In the genomic region with DNA sequence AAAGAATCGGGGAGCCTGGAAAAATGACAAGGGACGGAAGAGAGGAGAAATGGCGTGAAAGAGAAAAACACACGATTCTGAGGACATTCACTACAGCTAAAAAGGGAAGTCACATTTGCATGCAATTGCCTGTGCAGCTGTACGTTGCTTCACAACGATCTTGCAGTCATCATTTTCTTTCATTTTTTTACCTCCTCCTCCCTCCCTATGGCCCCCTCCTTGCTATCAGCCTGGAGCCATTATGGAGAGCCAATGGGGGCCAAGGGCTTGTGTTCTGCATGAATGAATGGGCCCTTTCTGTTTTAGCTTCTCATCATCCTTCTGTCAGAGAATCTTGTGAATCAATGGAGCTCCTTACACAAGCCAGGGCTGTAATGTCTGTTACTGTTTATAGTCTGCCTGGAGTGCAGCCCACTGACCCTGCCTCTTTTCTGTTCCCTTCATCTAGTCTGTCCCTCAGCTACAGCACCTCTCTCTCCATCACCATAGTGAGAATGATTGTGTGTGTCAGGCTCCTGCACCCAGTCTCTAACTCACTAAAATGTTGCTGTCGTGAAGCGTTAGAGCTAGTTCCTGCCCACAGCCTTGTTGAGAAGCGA, we compare ENCODE assay signal across 10 mouse cellular contexts. TPM values are rescaled to one million over a fixed set of nuclear protein-coding genes. Genes with fewer than 3 reads are reported as not detected.
DNase-seq lines count a peak whose midpoint lies in the region; ATAC-seq and TF ChIP-seq lines count a peak whose summit lies in the region.
"Had no signal": no experiment of that assay in that cellular context is flagged by ENCODE, and none has a peak within 500 bp of the region (broad histone marks: within the 10 kb centered on the region; RNA-seq: fewer than 3 reads in every experiment).

No protein-coding gene starts in this region.

- H3K9ac ChIP-seq in heart, embryonic 15.5 days = no peak overlapping the region
- H3K9ac ChIP-seq in heart, embryonic 11.5 days (ENCODE audit: low read depth, low read length) = no peak overlapping the region
- H3K9ac ChIP-seq in forebrain, embryonic 15.5 days (replicated peaks) = no peak overlapping the region
- H3K9ac ChIP-seq in neural tube, embryonic 13.5 days = no peak overlapping the region
- H3K9ac ChIP-seq: limb, embryonic 15.5 days had no signal

- H3K36me3 ChIP-seq in heart, embryonic 15.5 days = no peaks in the 10 kb centered on the region
- no peaks in the 10 kb centered on the region for H3K36me3 ChIP-seq in heart, embryonic 11.5 days (ENCODE audit: control insufficient read depth, insufficient read depth, low read length)
- H3K36me3 ChIP-seq in spleen, adult 2 months (ENCODE audit: control insufficient read depth, insufficient read depth, low read length) = no peaks in the 10 kb centered on the region
- H3K36me3 ChIP-seq in forebrain, embryonic 15.5 days = no peaks in the 10 kb centered on the region
- no peaks in the 10 kb centered on the region for H3K36me3 ChIP-seq in neural tube, embryonic 13.5 days
- H3K36me3 ChIP-seq: limb, embryonic 15.5 days had no signal

- peaks cover 44% of the 10 kb centered on the region for H3K4me1 ChIP-seq in heart, embryonic 15.5 days (replicated peaks)
- peaks cover 25% of the 10 kb centered on the region for H3K4me1 ChIP-seq in heart, embryonic 11.5 days (ENCODE audit: control insufficient read depth, insufficient read depth, low read length)
- H3K4me1 ChIP-seq in spleen, adult 2 months (ENCODE audit: control insufficient read depth, insufficient read depth, insufficient read length) = peaks cover 40% of the 10 kb centered on the region
- peaks cover 23% of the 10 kb centered on the region for H3K4me1 ChIP-seq in forebrain, embryonic 15.5 days
- peaks cover 32% of the 10 kb centered on the region for H3K4me1 ChIP-seq in neural tube, embryonic 13.5 days (replicated peaks)

- TF ChIP-seq CTCF in spleen, adult 2 months (IDR thresholded peaks at IDR 0.05; ENCODE audit: extremely low read depth, insufficient read depth, insufficient read length, insufficient replicate concordance) = no peak

- TF ChIP-seq POLR2A in spleen, adult 2 months (IDR thresholded peaks at IDR 0.05; ENCODE audit: low read depth, low read length) = 0 out of 2 replicates have a peak, but pooled peaks have one; percentile 5

- no peaks in the 10 kb centered on the region for H3K9me3 ChIP-seq in heart, embryonic 15.5 days (replicated peaks)
- H3K9me3 ChIP-seq in heart, embryonic 11.5 days (replicated peaks; ENCODE audit: control insufficient read depth, low read length) = no peaks in the 10 kb centered on the region
- no peaks in the 10 kb centered on the region for H3K9me3 ChIP-seq in forebrain, embryonic 15.5 days
- no peaks in the 10 kb centered on the region for H3K9me3 ChIP-seq in neural tube, embryonic 13.5 days
- H3K9me3 ChIP-seq: limb, embryonic 15.5 days had no signal

- 66% methylated on average over 9 of the region's 9 CpGs for WGBS in heart, embryonic 15.5 days
- WGBS in heart, embryonic 11.5 days (ENCODE audit: insufficient replicate concordance) = 69% methylated on average over 9 of the region's 9 CpGs
- 19% methylated on average over 9 of the region's 9 CpGs for WGBS in spleen, adult 2 months
- 61% methylated on average over 9 of the region's 9 CpGs for WGBS in forebrain, embryonic 15.5 days
- 45% methylated on average over 9 of the region's 9 CpGs for WGBS in neural tube, embryonic 13.5 days

- H3K4me3 ChIP-seq in heart, embryonic 15.5 days = no peak overlapping the region
- no peak overlapping the region for H3K4me3 ChIP-seq in heart, embryonic 11.5 days (ENCODE audit: low read depth, low read length)
- no peak overlapping the region for H3K4me3 ChIP-seq in spleen, adult 2 months (ENCODE audit: extremely low read depth, insufficient read depth, insufficient read length)
- no peak overlapping the region for H3K4me3 ChIP-seq in forebrain, embryonic 15.5 days
- no peak overlapping the region for H3K4me3 ChIP-seq in neural tube, embryonic 13.5 days
- H3K4me3 ChIP-seq: limb, embryonic 15.5 days had no signal

- peak overlapping the region; percentile 68; the same call in 1 of the 2 replicates for H3K27ac ChIP-seq in heart, embryonic 15.5 days
- no peak overlapping the region for H3K27ac ChIP-seq in heart, embryonic 11.5 days (ENCODE audit: low read depth, low read length)
- H3K27ac ChIP-seq in spleen, adult 2 months (ENCODE audit: insufficient read depth, low read length) = peak overlapping the region; percentile 91
- peak overlapping the region; percentile 66 for H3K27ac ChIP-seq in forebrain, embryonic 15.5 days (replicated peaks)
- H3K27ac ChIP-seq in neural tube, embryonic 13.5 days (replicated peaks) = no peak overlapping the region

- peak; percentile 46 to 65 for DNase-seq in spleen, adult 2 months (ENCODE audit: low read depth in 1 of 2, low spot score in 2 of 2)
- DNase-seq in spleen, postnatal 4 days (ENCODE audit: low spot score in 2 of 2) = no peak
- DNase-seq in gastrocnemius, postnatal 4 days (ENCODE audit: low spot score in 2 of 2) = no peak
- DNase-seq in urinary bladder, adult 2 months (ENCODE audit: low spot score) = no peak
- DNase-seq: right cerebral cortex, adult 18-20 months had no signal

- H3K4me2 ChIP-seq in heart, embryonic 15.5 days = no peak overlapping the region; the same call in 1 of the 2 replicates
- no peak overlapping the region for H3K4me2 ChIP-seq in heart, embryonic 11.5 days
- H3K4me2 ChIP-seq in forebrain, embryonic 15.5 days (replicated peaks) = no peak overlapping the region; the same call in 1 of the 2 replicates
- H3K4me2 ChIP-seq in neural tube, embryonic 13.5 days = no peak overlapping the region; the same call in 1 of the 2 replicates
- H3K4me2 ChIP-seq: limb, embryonic 15.5 days had no signal

- no peak for ATAC-seq in heart, embryonic 15.5 days (replicated peaks; ENCODE audit: insufficient number of reproducible peaks, insufficient read depth, low FRiP score, low read depth)
- ATAC-seq in heart, embryonic 11.5 days (replicated peaks; ENCODE audit: insufficient number of reproducible peaks, low FRiP score, low TSS enrichment) = no peak
- ATAC-seq in forebrain, embryonic 15.5 days (replicated peaks) = peak; percentile 80
- ATAC-seq in neural tube, embryonic 13.5 days (ENCODE audit: low read depth) = 0 out of 2 replicates have a peak, but pooled peaks have one; percentile 34

- no peaks in the 10 kb centered on the region for H3K27me3 ChIP-seq in heart, embryonic 15.5 days
- H3K27me3 ChIP-seq in heart, embryonic 11.5 days (ENCODE audit: control insufficient read depth, insufficient read depth, low read length) = no peaks in the 10 kb centered on the region
- H3K27me3 ChIP-seq in spleen, adult 2 months (ENCODE audit: control insufficient read depth, insufficient read depth, low read length) = no peaks in the 10 kb centered on the region
- peaks cover 51% of the 10 kb centered on the region for H3K27me3 ChIP-seq in forebrain, embryonic 15.5 days
- H3K27me3 ChIP-seq in neural tube, embryonic 13.5 days = peaks cover 74% of the 10 kb centered on the region
- H3K27me3 ChIP-seq: limb, embryonic 15.5 days had no signal

RNA-seq across cellular contexts. Expression of a gene that starts 32.2 kb away (rescaled TPM):
- polyA plus RNA-seq in heart, embryonic 15.5 days (2015; fragmentation: Nextera tagmentation; extraction: Ambion mirVana) = 46.3 and 54.9 TPM in 2 replicates
- polyA plus RNA-seq in heart, embryonic 11.5 days (2014; fragmentation: Nextera tagmentation; extraction: Ambion mirVana) = 38.3 and 53.0 TPM in 2 replicates
- 115 and 129 TPM in 2 replicates for polyA plus RNA-seq in spleen, adult 2 months (2012; rRNA removed)
- 18.9 and 20.3 TPM in 2 replicates for polyA plus RNA-seq in forebrain, embryonic 15.5 days (2015; fragmentation: Nextera tagmentation; extraction: Ambion mirVana)
- 25.2 and 26.1 TPM in 2 replicates for polyA plus RNA-seq in neural tube, embryonic 13.5 days (2015; fragmentation: Nextera tagmentation; extraction: Ambion mirVana)
- 10 to 100 TPM; 55.1 to 59.1 TPM for total RNA-seq in gastrocnemius, postnatal 4 days (2021)
- polyA plus RNA-seq in urinary bladder, adult 2 months (2012; rRNA removed) = 16.5 and 17.7 TPM in 2 replicates

Comparison
In these comparisons a context has a peak if more than half of its experiments do, and no peak if none do; other contexts are left out.
1. H3K27ac ChIP-seq: peak in heart, embryonic 15.5 days (single experiment), spleen, adult 2 months (single experiment) and forebrain, embryonic 15.5 days (single experiment); none in heart, embryonic 11.5 days (single experiment) and neural tube, embryonic 13.5 days (single experiment).
2. DNase-seq: peak in spleen, adult 2 months (2 of 2); none in spleen, postnatal 4 days (0 of 2), gastrocnemius, postnatal 4 days (0 of 2) and urinary bladder, adult 2 months (single experiment).
3. ATAC-seq: peak in forebrain, embryonic 15.5 days (single experiment) and neural tube, embryonic 13.5 days (single experiment); none in heart, embryonic 15.5 days (single experiment) and heart, embryonic 11.5 days (single experiment).